Mouse (Mus musculus): Measurements from ENCODE around the gene Zfp541. TPM values are rescaled to one million over a fixed set of nuclear protein-coding genes. Genes with fewer than 3 reads are reported as not detected.

Zfp541 gene
- polyA plus RNA-seq, 1 experiment from 2014 or later = 0.16 TPM

GRCm38 (mm10) chr7:16098021-16099017 is 36.7 kb downstream of the Zfp541 start, which contains the start of gene Napa:
Napa (plus strand) TSS chr7:16098458.
- Histone ChIP-seq H3K4me3 (replicated peaks; ENCODE audit: low read length) (peak within 1 kb of the TSS; percentile 96), H3K27ac (peak within 1 kb of the TSS; percentile 89), H3K4me2 (replicated peaks) (peak within 1 kb of the TSS; percentile 88), H3K27me3 (ENCODE audit: control insufficient read depth, insufficient read depth, low read length) (no peaks in the 10 kb centered on the region), H3K9ac (peak within 1 kb of the TSS; percentile 98), H3K4me1 (replicated peaks; ENCODE audit: control insufficient read depth, insufficient read depth, low read length) (peaks cover 14% of the 10 kb centered on the region), H3K36me3 (replicated peaks; ENCODE audit: control insufficient read depth, insufficient read depth) (peaks cover 6% of the 10 kb centered on the region; the same call in 1 of the 2 replicates), H3K9me3 (ENCODE audit: control insufficient read depth, low read length) (no peaks in the 10 kb centered on the region)
- DNase-seq (ENCODE audit: low spot score) (peak; percentile 100), ATAC-seq (ENCODE audit: low FRiP score) (peak; percentile 97)
- under 1% methylated on average over 68 of the region's 68 CpGs for WGBS

- no peak for ATAC-seq (ENCODE audit: low FRiP score)
- Histone ChIP-seq H3K4me3 (replicated peaks; ENCODE audit: low read length) (peak overlapping the region; percentile 96), H3K9me3 (ENCODE audit: control insufficient read depth, low read length) (no peaks in the 10 kb centered on the region), H3K36me3 (replicated peaks; ENCODE audit: control insufficient read depth, insufficient read depth) (peaks cover 11% of the 10 kb centered on the region; the same call in 1 of the 2 replicates), H3K9ac (peak overlapping the region; percentile 98; the same call in 1 of the 2 replicates), H3K4me1 (replicated peaks; ENCODE audit: control insufficient read depth, insufficient read depth, low read length) (peaks cover 20% of the 10 kb centered on the region), H3K27ac (no peak overlapping the region), H3K4me2 (replicated peaks) (peak overlapping the region; percentile 88), H3K27me3 (ENCODE audit: control insufficient read depth, insufficient read depth, low read length) (no peaks in the 10 kb centered on the region)
- 89% methylated on average over 4 of the region's 4 CpGs for WGBS
- no peak for DNase-seq (ENCODE audit: low spot score)
Observed at GRCm38 (mm10) chr7:16099901-16100300, 38.3 kb downstream of the Zfp541 start.

- no peak for DNase-seq (ENCODE audit: low spot score)
- 75% methylated on average over 7 of the region's 7 CpGs for WGBS
- no peaks in the 10 kb centered on the region for H3K27me3 ChIP-seq (ENCODE audit: control insufficient read depth, insufficient read depth, low read length)
- H3K9ac ChIP-seq = no peak overlapping the region
- H3K4me2 ChIP-seq (replicated peaks) = no peak overlapping the region
- no peak for ATAC-seq (ENCODE audit: low FRiP score)
- H3K4me1 ChIP-seq (replicated peaks; ENCODE audit: control insufficient read depth, insufficient read depth, low read length) = peaks cover 20% of the 10 kb centered on the region
- H3K36me3 ChIP-seq (replicated peaks; ENCODE audit: control insufficient read depth, insufficient read depth) = peaks cover 20% of the 10 kb centered on the region; the same call in 1 of the 2 replicates
- H3K27ac ChIP-seq = no peak overlapping the region
- H3K9me3 ChIP-seq (ENCODE audit: control insufficient read depth, low read length) = no peaks in the 10 kb centered on the region
- H3K4me3 ChIP-seq (replicated peaks; ENCODE audit: low read length) = no peak overlapping the region
Observed at GRCm38 (mm10) chr7:16101081-16101480, 39.5 kb downstream of the Zfp541 start.

GRCm38 (mm10) chr7:16101726-16102475 is 40.3 kb downstream of the Zfp541 start:
- Histone ChIP-seq H3K27ac (0 out of 2 replicates have a peak overlapping the region, but pooled peaks have one; percentile 17), H3K9ac (no peak overlapping the region), H3K4me2 (replicated peaks) (no peak overlapping the region), H3K4me1 (replicated peaks; ENCODE audit: control insufficient read depth, insufficient read depth, low read length) (peaks cover 20% of the 10 kb centered on the region), H3K27me3 (ENCODE audit: control insufficient read depth, insufficient read depth, low read length) (no peaks in the 10 kb centered on the region), H3K9me3 (ENCODE audit: control insufficient read depth, low read length) (no peaks in the 10 kb centered on the region), H3K4me3 (replicated peaks; ENCODE audit: low read length) (no peak overlapping the region), H3K36me3 (replicated peaks; ENCODE audit: control insufficient read depth, insufficient read depth) (peaks cover 20% of the 10 kb centered on the region; the same call in 1 of the 2 replicates)
- ATAC-seq (ENCODE audit: low FRiP score) = no peak
- 69% methylated on average over 15 of the region's 15 CpGs for WGBS
- no peak for DNase-seq (ENCODE audit: low spot score)

GRCm38 (mm10) chr7:16102686-16103226 is 41.1 kb downstream of the Zfp541 start:
- Histone ChIP-seq H3K9me3 (ENCODE audit: control insufficient read depth, low read length) (no peaks in the 10 kb centered on the region), H3K36me3 (replicated peaks; ENCODE audit: control insufficient read depth, insufficient read depth) (peaks cover 27% of the 10 kb centered on the region), H3K27ac (0 out of 2 replicates have a peak overlapping the region, but pooled peaks have one; percentile 6), H3K27me3 (ENCODE audit: control insufficient read depth, insufficient read depth, low read length) (no peaks in the 10 kb centered on the region), H3K4me3 (replicated peaks; ENCODE audit: low read length) (no peak overlapping the region), H3K9ac (0 out of 2 replicates have a peak overlapping the region, but pooled peaks have one; percentile 28), H3K4me1 (replicated peaks; ENCODE audit: control insufficient read depth, insufficient read depth, low read length) (peaks cover 20% of the 10 kb centered on the region), H3K4me2 (replicated peaks) (no peak overlapping the region)
- 86% methylated on average over 5 of the region's 5 CpGs for WGBS
- no peak for ATAC-seq (ENCODE audit: low FRiP score)
- DNase-seq (ENCODE audit: low spot score) = no peak

- Histone ChIP-seq H3K4me2 (replicated peaks) (no peak overlapping the region), H3K27me3 (ENCODE audit: control insufficient read depth, insufficient read depth, low read length) (no peaks in the 10 kb centered on the region), H3K4me1 (replicated peaks; ENCODE audit: control insufficient read depth, insufficient read depth, low read length) (peaks cover 20% of the 10 kb centered on the region), H3K9me3 (ENCODE audit: control insufficient read depth, low read length) (no peaks in the 10 kb centered on the region), H3K4me3 (replicated peaks; ENCODE audit: low read length) (no peak overlapping the region), H3K36me3 (replicated peaks; ENCODE audit: control insufficient read depth, insufficient read depth) (peaks cover 35% of the 10 kb centered on the region), H3K27ac (peak overlapping the region; percentile 6; the same call in 1 of the 2 replicates), H3K9ac (no peak overlapping the region)
- peak; percentile 33 for DNase-seq (ENCODE audit: low spot score)
- 47% methylated on average over 6 of the region's 6 CpGs for WGBS
- ATAC-seq (ENCODE audit: low FRiP score) = peak; percentile 58
Observed at GRCm38 (mm10) chr7:16103760-16104159, 42.1 kb downstream of the Zfp541 start.

GRCm38 (mm10) chr7:16104611-16105388 is 43.2 kb downstream of the Zfp541 start:
- no peak for ATAC-seq (ENCODE audit: low FRiP score)
- Histone ChIP-seq H3K9ac (no peak overlapping the region), H3K4me3 (replicated peaks; ENCODE audit: low read length) (no peak overlapping the region), H3K27me3 (ENCODE audit: control insufficient read depth, insufficient read depth, low read length) (no peaks in the 10 kb centered on the region), H3K9me3 (ENCODE audit: control insufficient read depth, low read length) (no peaks in the 10 kb centered on the region), H3K27ac (no peak overlapping the region), H3K4me2 (replicated peaks) (no peak overlapping the region), H3K36me3 (replicated peaks; ENCODE audit: control insufficient read depth, insufficient read depth) (peaks cover 46% of the 10 kb centered on the region), H3K4me1 (replicated peaks; ENCODE audit: control insufficient read depth, insufficient read depth, low read length) (peaks cover 11% of the 10 kb centered on the region)
- 83% methylated on average over 7 of the region's 7 CpGs for WGBS
- DNase-seq (ENCODE audit: low spot score) = no peak

- H3K4me3 ChIP-seq (replicated peaks; ENCODE audit: low read length) = no peak overlapping the region
- WGBS = 93% methylated on average over 9 of the region's 9 CpGs
- no peak overlapping the region for H3K4me2 ChIP-seq (replicated peaks)
- H3K9me3 ChIP-seq (ENCODE audit: control insufficient read depth, low read length) = no peaks in the 10 kb centered on the region
- DNase-seq (ENCODE audit: low spot score) = no peak
- no peak overlapping the region for H3K27ac ChIP-seq
- H3K9ac ChIP-seq = no peak overlapping the region
- peaks cover 82% of the 10 kb centered on the region for H3K36me3 ChIP-seq (replicated peaks; ENCODE audit: control insufficient read depth, insufficient read depth)
- no peaks in the 10 kb centered on the region for H3K27me3 ChIP-seq (ENCODE audit: control insufficient read depth, insufficient read depth, low read length)
- ATAC-seq (ENCODE audit: low FRiP score) = no peak
- peaks cover 1% of the 10 kb centered on the region; the same call in 1 of the 2 replicates for H3K4me1 ChIP-seq (replicated peaks; ENCODE audit: control insufficient read depth, insufficient read depth, low read length)
Observed at GRCm38 (mm10) chr7:16108886-16109542, 47.4 kb downstream of the Zfp541 start.
